Mouse (Mus musculus): Measurements from ENCODE around the gene Insig1. TPM values are rescaled to one million over a fixed set of nuclear protein-coding genes. Genes with fewer than 3 reads are reported as not detected.

Insig1 gene
- polyA plus RNA-seq, 1 experiment from 2014 or later, result 23.3 TPM

DNA sequence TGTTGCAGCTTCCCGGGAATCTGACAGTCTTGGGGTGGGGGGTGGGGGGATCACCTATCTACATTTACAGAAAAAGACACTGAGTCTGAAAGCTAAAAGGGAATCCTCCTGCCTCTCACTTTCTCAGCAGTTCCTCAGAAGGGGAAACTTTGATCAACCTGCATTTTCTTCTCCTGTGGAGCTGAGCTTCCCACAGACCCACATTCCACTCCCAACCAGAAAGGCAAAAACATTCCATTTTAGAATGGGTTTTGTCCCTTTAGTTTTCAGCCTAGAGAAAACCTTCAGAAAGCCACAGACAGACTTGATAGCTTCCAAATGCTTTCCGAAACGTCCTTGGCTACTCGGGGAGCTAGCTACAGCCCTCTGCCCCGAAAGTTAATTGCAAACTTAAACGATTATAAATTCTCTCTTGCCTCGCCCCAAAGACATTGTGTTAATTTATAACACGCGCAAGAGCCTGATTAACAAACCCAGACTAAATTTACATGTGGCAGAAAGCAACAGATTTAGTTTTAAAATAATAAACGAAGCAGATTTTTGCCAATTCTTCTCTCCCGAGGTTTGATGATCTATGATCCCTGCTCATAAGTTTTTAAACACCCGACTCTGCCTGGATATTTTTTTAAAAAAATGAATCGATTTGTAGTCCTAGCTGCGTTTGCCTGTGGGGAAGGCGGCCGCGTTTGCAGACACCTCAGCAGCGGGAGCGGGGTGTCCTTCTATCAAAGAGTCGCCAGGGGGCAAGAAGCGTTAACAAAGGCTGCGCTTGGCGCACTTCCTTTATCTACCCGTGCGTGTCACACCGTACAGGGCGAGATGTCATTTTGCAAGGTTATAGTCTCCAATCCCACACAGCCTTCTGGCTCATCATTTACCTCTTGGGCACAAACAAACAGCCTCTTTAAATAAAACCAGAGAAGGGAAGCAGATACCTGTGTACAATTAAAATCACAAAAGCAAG lies 51.6 kb downstream of the Insig1 start:
- no peaks in the 10 kb centered on the region for H3K9me3 ChIP-seq (replicated peaks)
- 0 out of 2 replicates have a peak overlapping the region, but pooled peaks have one; percentile 15 for H3K4me3 ChIP-seq
- peaks cover 18% of the 10 kb centered on the region for H3K4me1 ChIP-seq (replicated peaks)
- 1% methylated on average over 27 of the region's 27 CpGs for WGBS
- H3K27ac ChIP-seq, result no peak overlapping the region
- peaks cover 93% of the 10 kb centered on the region for H3K27me3 ChIP-seq
- no peak for ATAC-seq (replicated peaks; ENCODE audit: insufficient number of reproducible peaks, insufficient read depth, low FRiP score, low read depth)
- no peak overlapping the region for H3K9ac ChIP-seq
- H3K4me2 ChIP-seq, result peak overlapping the region; percentile 33; the same call in 1 of the 2 replicates
- H3K36me3 ChIP-seq, result no peaks in the 10 kb centered on the region

DNA sequence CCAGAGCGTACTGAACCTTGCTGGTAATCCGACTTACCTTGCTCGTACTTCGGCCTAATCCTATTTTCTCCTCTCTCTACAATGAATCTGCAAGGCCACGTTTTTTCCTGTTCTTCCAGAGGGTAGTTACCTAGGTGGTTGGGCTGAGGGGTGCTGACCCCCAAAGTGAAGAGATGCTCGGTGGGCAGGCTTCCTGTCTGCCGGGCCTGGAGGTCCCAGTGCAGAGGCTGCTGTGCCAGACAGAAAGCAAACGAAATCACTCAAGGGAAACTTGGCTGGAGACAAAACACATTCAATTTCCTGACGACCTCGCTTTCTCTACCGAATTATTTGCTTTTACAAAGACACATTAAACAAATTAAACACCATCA lies 52.3 kb downstream of the Insig1 start:
- WGBS, result 5% methylated on average over 11 of the region's 11 CpGs
- Histone ChIP-seq H3K4me1 (replicated peaks) (peaks cover 13% of the 10 kb centered on the region), H3K27me3 (peaks cover 92% of the 10 kb centered on the region), H3K36me3 (no peaks in the 10 kb centered on the region), H3K4me2 (peak overlapping the region; percentile 33; the same call in 1 of the 2 replicates), H3K27ac (no peak overlapping the region), H3K9ac (no peak overlapping the region), H3K4me3 (0 out of 2 replicates have a peak overlapping the region, but pooled peaks have one; percentile 15), H3K9me3 (replicated peaks) (no peaks in the 10 kb centered on the region)
- ATAC-seq (replicated peaks; ENCODE audit: insufficient number of reproducible peaks, insufficient read depth, low FRiP score, low read depth), result no peak

DNA sequence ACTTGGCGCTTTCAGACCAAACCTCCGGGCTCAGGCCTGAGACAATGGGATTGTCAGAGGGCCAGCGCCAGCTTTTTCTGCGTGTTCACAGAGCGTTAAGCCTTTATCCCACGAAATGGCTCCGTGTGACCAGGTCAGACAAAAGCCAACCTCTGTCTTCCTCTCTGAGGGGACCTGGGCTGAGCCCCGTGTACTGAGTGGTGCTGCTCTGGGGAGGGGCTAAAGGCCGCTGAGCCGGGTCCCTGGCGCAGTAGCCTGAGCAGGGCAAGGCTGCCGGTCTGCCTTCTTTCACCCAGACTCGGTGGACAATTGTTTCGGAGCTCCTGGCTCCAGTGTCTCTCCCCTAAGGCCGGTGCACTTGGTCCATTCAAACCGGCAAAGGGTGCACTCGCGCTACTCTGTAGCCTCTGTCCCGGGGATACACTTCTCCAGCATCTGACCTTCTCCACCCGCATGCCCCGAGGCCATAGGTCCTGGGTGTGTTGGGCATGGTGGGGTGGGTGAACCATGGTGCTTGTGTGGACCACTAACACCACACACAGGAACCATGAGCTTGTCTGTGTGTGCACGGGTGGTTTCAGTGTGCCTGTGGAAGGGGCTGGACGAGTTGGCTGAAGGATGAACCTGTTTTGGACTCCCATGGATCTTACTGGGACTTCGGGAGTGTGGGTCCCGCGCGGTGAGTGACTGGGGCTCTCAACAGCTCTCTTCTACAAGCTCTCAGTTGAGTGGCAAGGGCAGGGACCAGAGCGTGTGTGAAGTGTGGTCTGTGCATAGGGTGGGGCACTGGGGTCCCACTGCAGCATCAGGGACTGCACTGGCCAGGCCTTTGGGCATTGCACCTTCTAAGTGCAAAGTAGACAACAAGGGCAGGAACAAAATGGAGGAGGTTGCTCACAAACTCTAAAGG lies 53.4 kb downstream of the Insig1 start:
- WGBS, result 3% methylated on average over 28 of the region's 28 CpGs
- 0 out of 2 replicates have a peak overlapping the region, but pooled peaks have one; percentile 4 for H3K4me3 ChIP-seq
- ATAC-seq (replicated peaks; ENCODE audit: insufficient number of reproducible peaks, insufficient read depth, low FRiP score, low read depth), result no peak

More for the DNA sequence above, 53.4 kb downstream of the Insig1 start:
- H3K27me3 ChIP-seq, result peaks cover 92% of the 10 kb centered on the region
- peaks cover 11% of the 10 kb centered on the region for H3K4me1 ChIP-seq (replicated peaks)
- no peak overlapping the region for H3K9ac ChIP-seq
- no peak overlapping the region for H3K27ac ChIP-seq
- H3K9me3 ChIP-seq (replicated peaks), result no peaks in the 10 kb centered on the region
- peak overlapping the region; percentile 22 for H3K4me2 ChIP-seq
- H3K36me3 ChIP-seq, result no peaks in the 10 kb centered on the region

Other genes with a start within 250 kb of the Insig1 start
- not detected in 2 replicates for gene Htr5a, start 229.2 kb upstream of the Insig1 start, polyA plus RNA-seq (2015; fragmentation: Nextera tagmentation; extraction: Ambion mirVana)
- not detected in 2 replicates for gene En2, start 94.3 kb downstream of the Insig1 start, polyA plus RNA-seq (2015; fragmentation: Nextera tagmentation; extraction: Ambion mirVana)
- gene Cnpy1, start 174.4 kb downstream of the Insig1 start, polyA plus RNA-seq (2015; fragmentation: Nextera tagmentation; extraction: Ambion mirVana), result not detected in 2 replicates
- gene Rbm33, start 245.8 kb downstream of the Insig1 start, polyA plus RNA-seq (2015; fragmentation: Nextera tagmentation; extraction: Ambion mirVana), result 9.3 and 9.5 TPM in 2 replicates

Data from heart, embryonic 15.5 days (tissue).